Mouse (Mus musculus): ENCODE data around the gene Gnrhr.

Gnrhr gene

GRCm38 (mm10) chr5:86197801-86198200 is at the start of gene Gnrhr:
TSS of gene Gnrhr (minus strand) at chr5:86197901.
- no peak for DNase-seq (ENCODE audit: inconsistent ontology term)

- DNase-seq (ENCODE audit: inconsistent ontology term): no peak
These were observed 48.9 kb upstream of the Gnrhr start for GRCm38 (mm10) chr5:86246559-86246958.

GRCm38 (mm10) chr5:86244880-86245279 is 47.2 kb upstream of the Gnrhr start:
- DNase-seq (ENCODE audit: inconsistent ontology term): peak; percentile 88

GRCm38 (mm10) chr5:86244275-86244674 is 46.6 kb upstream of the Gnrhr start:
- peak; percentile 24 for DNase-seq (ENCODE audit: inconsistent ontology term)

GRCm38 (mm10) chr5:86227156-86227853 is 29.6 kb upstream of the Gnrhr start:
- peak; percentile 41 for DNase-seq (ENCODE audit: inconsistent ontology term)

- peak; percentile 55 for DNase-seq (ENCODE audit: inconsistent ontology term)
These were observed 6.3 kb downstream of the Gnrhr start for GRCm38 (mm10) chr5:86191356-86191755.

GRCm38 (mm10) chr5:86190770-86191169 is 6.9 kb downstream of the Gnrhr start:
- no peak for DNase-seq (ENCODE audit: inconsistent ontology term)

GRCm38 (mm10) chr5:86190290-86190689 is 7.4 kb downstream of the Gnrhr start:
- no peak for DNase-seq (ENCODE audit: inconsistent ontology term)

- DNase-seq (ENCODE audit: inconsistent ontology term): no peak
These were observed 10.3 kb downstream of the Gnrhr start for GRCm38 (mm10) chr5:86187441-86187840.

GRCm38 (mm10) chr5:86173778-86174177 is 23.9 kb downstream of the Gnrhr start:
- DNase-seq (ENCODE audit: inconsistent ontology term): no peak

- DNase-seq (ENCODE audit: inconsistent ontology term): peak; percentile 99
These were observed 25.1 kb downstream of the Gnrhr start, which contains the start of gene Uba6 for GRCm38 (mm10) chr5:86172449-86173161. TSS of gene Uba6 (minus strand) at chr5:86172803.

- DNase-seq (ENCODE audit: inconsistent ontology term): no peak
These were observed 25.6 kb downstream of the Gnrhr start for GRCm38 (mm10) chr5:86172088-86172448.

Measured in Muller cell, postnatal 12 days (primary cell).